Mouse (Mus musculus) erythroblast, embryonic 14.5 days (primary cell): ENCODE data around the gene Scn2b. TPM values are rescaled to one million over a fixed set of nuclear protein-coding genes. Genes with fewer than 3 reads are reported as not detected.

ENCODE experiments used
- H3K27me3 ChIP-seq: 2 replicates; pipeline ENCODE4 v1.6.1; 2012; ENCODE audit warnings: inconsistent platforms; ENCODE audit not compliant: control insufficient read depth
- H3K36me3 ChIP-seq: 2 replicates; pipeline ENCODE4 v1.6.1; 2012; ENCODE audit warnings: mild to moderate bottlenecking, inconsistent platforms; ENCODE audit not compliant: control insufficient read depth
- H3K4me1 ChIP-seq: 2 replicates; pipeline ENCODE4 v1.6.1; 2012; ENCODE audit warnings: inconsistent platforms; ENCODE audit not compliant: control insufficient read depth
- H3K4me3 ChIP-seq: replicated peaks from 2 replicates; pipeline ENCODE3; 2012; ENCODE audit warnings: moderate library complexity, mild to moderate bottlenecking, inconsistent platforms
- H3K9me3 ChIP-seq: 2 replicates; pipeline ENCODE4 v1.6.1; 2012; ENCODE audit warnings: low read length, inconsistent platforms, mixed read lengths; ENCODE audit not compliant: control insufficient read depth
- GATA1 ChIP-seq: IDR thresholded peaks from 2 replicates; pipeline ENCODE4 v1.6.1; 2012; ENCODE audit warnings: low read length, inconsistent platforms, mixed read lengths
- TAL1 ChIP-seq: IDR thresholded peaks from 3 replicates; pipeline ENCODE4 v1.6.1; 2012; ENCODE audit warnings: low read length, inconsistent platforms, mixed read lengths
- polyA plus RNA-seq: library from polyadenylated mRNA; stranded (reverse); fragments of >175 nt; gene quantifications from 2 replicates; pipeline ENCODE4 v1.2.3, GENCODE M21; 2012

Scn2b gene
- polyA plus RNA-seq, 1 experiment: not detected

GRCm38 (mm10) chr9:45092641-45093040 is 24.9 kb upstream of the Scn2b start:
- H3K4me1 ChIP-seq: no peaks in the 10 kb centered on the region
- TF ChIP-seq GATA1 (no peak), TAL1 (no peak)
- H3K4me3 ChIP-seq: no peak overlapping the region
- H3K27me3 ChIP-seq: 0 out of 2 replicates have a peak, but pooled peaks cover 2% of the 10 kb centered on the region
- H3K36me3 ChIP-seq: no peaks in the 10 kb centered on the region
- H3K9me3 ChIP-seq: no peaks in the 10 kb centered on the region

- H3K27me3 ChIP-seq: 0 out of 2 replicates have a peak, but pooled peaks cover 2% of the 10 kb centered on the region
- H3K4me1 ChIP-seq: no peaks in the 10 kb centered on the region
- no peaks in the 10 kb centered on the region for H3K9me3 ChIP-seq
- H3K4me3 ChIP-seq: no peak overlapping the region
- TF ChIP-seq GATA1: no peak
- no peak for TF ChIP-seq TAL1
- H3K36me3 ChIP-seq: no peaks in the 10 kb centered on the region
Measured at GRCm38 (mm10) chr9:45095149-45095937, 22.2 kb upstream of the Scn2b start.

GRCm38 (mm10) chr9:45097877-45098276 is 19.7 kb upstream of the Scn2b start:
- Histone ChIP-seq H3K27me3 (no peaks in the 10 kb centered on the region), H3K9me3 (no peaks in the 10 kb centered on the region), H3K36me3 (no peaks in the 10 kb centered on the region), H3K4me3 (no peak overlapping the region), H3K4me1 (no peaks in the 10 kb centered on the region)
- TF ChIP-seq TAL1 (no peak), GATA1 (no peak)

- H3K36me3 ChIP-seq: no peaks in the 10 kb centered on the region
- H3K27me3 ChIP-seq: no peaks in the 10 kb centered on the region
- H3K4me3 ChIP-seq: no peak overlapping the region
- no peaks in the 10 kb centered on the region for H3K9me3 ChIP-seq
- H3K4me1 ChIP-seq: no peaks in the 10 kb centered on the region
- TF ChIP-seq TAL1: no peak
- no peak for TF ChIP-seq GATA1
Measured at GRCm38 (mm10) chr9:45098426-45098825, 19.2 kb upstream of the Scn2b start.

GRCm38 (mm10) chr9:45102528-45102927 is 15.1 kb upstream of the Scn2b start:
- no peaks in the 10 kb centered on the region for H3K9me3 ChIP-seq
- H3K4me1 ChIP-seq: no peaks in the 10 kb centered on the region
- no peak for TF ChIP-seq TAL1
- no peak for TF ChIP-seq GATA1
- no peaks in the 10 kb centered on the region for H3K36me3 ChIP-seq
- no peaks in the 10 kb centered on the region for H3K27me3 ChIP-seq
- no peak overlapping the region for H3K4me3 ChIP-seq

- H3K4me1 ChIP-seq: no peaks in the 10 kb centered on the region
- no peaks in the 10 kb centered on the region for H3K36me3 ChIP-seq
- H3K9me3 ChIP-seq: no peaks in the 10 kb centered on the region
- H3K4me3 ChIP-seq: no peak overlapping the region
- H3K27me3 ChIP-seq: no peaks in the 10 kb centered on the region
- TF ChIP-seq TAL1 (no peak), GATA1 (no peak)
Measured at GRCm38 (mm10) chr9:45103211-45103979, 14.2 kb upstream of the Scn2b start.

GRCm38 (mm10) chr9:45105596-45106374 is 11.8 kb upstream of the Scn2b start:
- no peak overlapping the region for H3K4me3 ChIP-seq
- H3K4me1 ChIP-seq: no peaks in the 10 kb centered on the region
- H3K9me3 ChIP-seq: no peaks in the 10 kb centered on the region
- H3K27me3 ChIP-seq: no peaks in the 10 kb centered on the region
- no peak for TF ChIP-seq TAL1
- no peak for TF ChIP-seq GATA1
- H3K36me3 ChIP-seq: no peaks in the 10 kb centered on the region

- H3K9me3 ChIP-seq: no peaks in the 10 kb centered on the region
- TF ChIP-seq GATA1 (no peak), TAL1 (no peak)
- H3K4me3 ChIP-seq: no peak overlapping the region
- H3K36me3 ChIP-seq: no peaks in the 10 kb centered on the region
- peaks cover 19% of the 10 kb centered on the region for H3K27me3 ChIP-seq
- no peaks in the 10 kb centered on the region for H3K4me1 ChIP-seq
Measured at GRCm38 (mm10) chr9:45115706-45116105, 1.9 kb upstream of the Scn2b start.

GRCm38 (mm10) chr9:45116819-45117218 is 763 bp upstream of the Scn2b start:
- Histone ChIP-seq H3K27me3 (peaks cover 19% of the 10 kb centered on the region), H3K9me3 (no peaks in the 10 kb centered on the region), H3K4me3 (no peak overlapping the region), H3K36me3 (no peaks in the 10 kb centered on the region), H3K4me1 (no peaks in the 10 kb centered on the region)
- TF ChIP-seq GATA1 (no peak), TAL1 (no peak)
